Mouse (Mus musculus): ENCODE results near the gene Shc1. TPM values are rescaled to one million over a fixed set of nuclear protein-coding genes. Genes with fewer than 3 reads are reported as not detected.
"Not testable (repeated sequence)": the region's sequence is repeated elsewhere in the genome, so short reads cannot be mapped to it uniquely, and the experiment has no call there.

Shc1 gene
- total and polyA plus RNA-seq, 2 experiments = 37.7 to 56.8 TPM

- H3K36me3 ChIP-seq (ENCODE audit: control insufficient read depth, insufficient read depth, low read length) = peaks cover 16% of the 10 kb centered on the region
- no peak overlapping the region for H3K4me3 ChIP-seq (ENCODE audit: insufficient read depth, low read depth, low read length)
- TF ChIP-seq POLR2A (IDR thresholded peaks at IDR 0.05; ENCODE audit: extremely low read depth, insufficient read depth, low read length) (no peak), CTCF (IDR thresholded peaks at IDR 0.05; ENCODE audit: low read depth, low read length) (no peak)
- no peak for DNase-seq (ENCODE audit: extremely low read depth, low read depth, low spot score)
- no peak overlapping the region for H3K27ac ChIP-seq (replicated peaks; ENCODE audit: insufficient read depth, low read depth, low read length)
- no peak overlapping the region for H3K9ac ChIP-seq (ENCODE audit: low read depth, low read length)
- H3K27me3 ChIP-seq (ENCODE audit: control insufficient read depth, insufficient read depth, low read length) = no peaks in the 10 kb centered on the region
- H3K79me2 ChIP-seq (ENCODE audit: control insufficient read depth, insufficient read depth, low read length) = peaks cover 6% of the 10 kb centered on the region; the same call in 1 of the 2 replicates
- WGBS = 94% methylated on average over 5 of the region's 5 CpGs
- H3K4me1 ChIP-seq (ENCODE audit: control insufficient read depth, insufficient read depth, low read length) = peaks cover 9% of the 10 kb centered on the region
These were observed 6.9 kb downstream of the Shc1 start for GRCm38 (mm10) chr3:89425141-89425525.

DNA sequence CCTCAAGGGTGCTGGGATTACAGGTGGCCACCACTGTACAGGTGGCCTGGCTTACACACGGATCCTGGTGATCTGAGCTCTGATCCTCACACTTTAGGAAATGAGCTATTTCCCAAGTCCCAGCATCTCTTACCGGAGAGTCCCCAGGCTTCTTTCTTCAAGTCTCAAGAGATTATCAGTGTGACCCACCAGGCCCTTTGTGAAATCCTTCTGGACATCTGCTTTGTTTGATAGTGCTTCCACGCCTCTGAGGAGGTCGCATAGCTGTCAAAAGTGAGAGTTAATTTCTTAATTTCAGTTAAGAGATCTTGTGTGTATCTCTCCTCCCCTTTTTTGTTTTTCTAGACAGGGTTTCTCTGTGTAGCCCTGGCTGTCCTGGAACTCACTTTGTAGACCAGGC, 7.6 kb downstream of the Shc1 start:
- TF ChIP-seq CTCF (IDR thresholded peaks at IDR 0.05; ENCODE audit: low read depth, low read length) (no peak), POLR2A (IDR thresholded peaks at IDR 0.05; ENCODE audit: extremely low read depth, insufficient read depth, low read length) (no peak)
- DNase-seq (ENCODE audit: extremely low read depth, low read depth, low spot score) = no peak
- peaks cover 6% of the 10 kb centered on the region for H3K4me1 ChIP-seq (ENCODE audit: control insufficient read depth, insufficient read depth, low read length)
- no peaks in the 10 kb centered on the region for H3K27me3 ChIP-seq (ENCODE audit: control insufficient read depth, insufficient read depth, low read length)
- H3K9ac ChIP-seq (ENCODE audit: low read depth, low read length) = no peak overlapping the region
- no peak overlapping the region for H3K27ac ChIP-seq (replicated peaks; ENCODE audit: insufficient read depth, low read depth, low read length)
- peaks cover 16% of the 10 kb centered on the region for H3K36me3 ChIP-seq (ENCODE audit: control insufficient read depth, insufficient read depth, low read length)
- 94% methylated on average over 4 of the region's 4 CpGs for WGBS
- H3K4me3 ChIP-seq (ENCODE audit: insufficient read depth, low read depth, low read length) = no peak overlapping the region
- peaks cover 10% of the 10 kb centered on the region; the same call in 1 of the 2 replicates for H3K79me2 ChIP-seq (ENCODE audit: control insufficient read depth, insufficient read depth, low read length)

DNA sequence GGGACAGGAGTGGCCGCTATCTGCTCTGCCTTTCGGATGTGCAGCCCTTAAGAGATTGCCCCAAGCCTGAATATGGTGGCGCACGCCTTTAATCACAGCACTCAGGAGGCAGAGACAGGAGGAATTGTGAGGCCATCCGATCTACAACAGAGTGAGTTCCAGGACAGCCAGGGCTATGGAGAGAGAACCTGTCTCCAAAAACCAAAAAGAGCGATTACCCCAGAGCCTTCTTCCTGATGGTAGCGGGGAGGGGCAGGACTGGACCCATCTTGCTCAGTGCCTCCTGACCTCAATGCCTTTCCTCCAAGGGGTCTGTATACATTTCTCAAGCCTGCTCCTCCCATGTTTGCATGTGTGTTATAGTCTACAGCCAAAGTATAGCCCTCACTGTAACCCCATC, 10.8 kb downstream of the Shc1 start:
- H3K27me3 ChIP-seq (ENCODE audit: control insufficient read depth, insufficient read depth, low read length); H3K4me1 ChIP-seq (ENCODE audit: control insufficient read depth, insufficient read depth, low read length); H3K27ac ChIP-seq (replicated peaks; ENCODE audit: insufficient read depth, low read depth, low read length); DNase-seq (ENCODE audit: extremely low read depth, low read depth, low spot score); H3K9ac ChIP-seq (ENCODE audit: low read depth, low read length); H3K79me2 ChIP-seq (ENCODE audit: control insufficient read depth, insufficient read depth, low read length); H3K4me3 ChIP-seq (ENCODE audit: insufficient read depth, low read depth, low read length): not testable (repeated sequence)
- peaks cover 22% of the 10 kb centered on the region for H3K36me3 ChIP-seq (ENCODE audit: control insufficient read depth, insufficient read depth, low read length)
- 93% methylated on average over 7 of the region's 7 CpGs for WGBS

DNA sequence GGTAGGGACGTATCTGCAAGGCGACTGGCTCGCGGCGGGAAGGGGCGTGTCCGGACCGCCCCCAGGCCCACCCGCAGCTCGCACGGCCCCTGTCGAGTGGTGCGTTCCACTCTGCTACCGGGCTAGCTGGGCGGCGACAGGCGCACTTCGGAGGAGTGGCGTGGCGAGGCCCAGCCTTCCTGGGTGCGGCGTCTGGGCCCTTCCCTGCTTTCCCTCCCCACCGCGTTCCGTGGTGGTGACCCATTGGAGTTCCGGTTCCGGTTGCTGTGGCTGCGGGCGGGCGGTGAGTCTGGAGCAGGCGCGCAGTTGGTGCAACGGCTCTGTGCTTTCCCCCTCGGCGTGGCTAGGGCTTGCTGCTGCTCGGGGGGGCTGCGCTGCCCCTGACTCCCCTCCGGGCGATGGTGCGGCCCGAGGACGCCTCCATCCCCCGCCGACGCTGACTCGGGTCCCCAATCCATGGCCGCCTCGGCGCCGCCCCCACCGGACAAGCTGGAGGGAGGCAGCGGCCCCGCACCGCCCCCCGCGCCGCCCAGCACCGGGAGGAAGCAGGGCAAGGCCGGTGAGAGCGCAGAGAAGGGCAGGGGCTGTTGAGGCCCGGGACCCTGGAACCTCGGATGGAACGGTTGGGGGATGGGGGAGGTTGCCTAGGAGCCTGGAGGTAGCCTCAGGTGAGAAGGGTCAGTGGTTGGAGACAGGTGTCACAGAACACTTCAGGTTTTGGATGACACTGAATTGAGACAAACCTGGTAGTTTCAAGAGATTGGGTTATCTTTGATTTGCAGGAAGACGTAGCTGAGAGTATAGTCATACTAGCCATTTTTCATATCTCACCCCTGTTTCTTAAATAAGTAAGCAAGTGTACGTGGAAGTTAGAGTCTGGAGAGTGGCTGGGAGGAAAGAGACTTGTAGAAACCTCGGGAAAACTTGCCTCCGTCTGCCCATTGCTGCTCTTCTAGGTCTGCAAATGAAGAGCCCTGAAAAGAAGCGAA, 12.2 kb downstream of the Shc1 start, which contains the start of gene Pygo2:
Gene Pygo2, plus strand, starts transcription at position 44 of the 989 bp plus-strand sequence.
- Histone ChIP-seq H3K36me3 (ENCODE audit: control insufficient read depth, insufficient read depth, low read length) (peaks cover 15% of the 10 kb centered on the region), H3K4me3 (ENCODE audit: insufficient read depth, low read depth, low read length) (peak within 1 kb of the TSS; percentile 89), H3K4me1 (ENCODE audit: control insufficient read depth, insufficient read depth, low read length) (peaks cover 3% of the 10 kb centered on the region; the same call in 1 of the 2 replicates), H3K79me2 (ENCODE audit: control insufficient read depth, insufficient read depth, low read length) (peaks cover 8% of the 10 kb centered on the region; the same call in 1 of the 2 replicates), H3K9ac (ENCODE audit: low read depth, low read length) (peak within 1 kb of the TSS; percentile 94), H3K27me3 (ENCODE audit: control insufficient read depth, insufficient read depth, low read length) (no peaks in the 10 kb centered on the region), H3K27ac (replicated peaks; ENCODE audit: insufficient read depth, low read depth, low read length) (peak within 1 kb of the TSS; percentile 75)
- DNase-seq (ENCODE audit: extremely low read depth, low read depth, low spot score) = peak; percentile 88
- TF ChIP-seq CTCF (IDR thresholded peaks at IDR 0.05; ENCODE audit: low read depth, low read length) (no peak), POLR2A (IDR thresholded peaks at IDR 0.05; ENCODE audit: extremely low read depth, insufficient read depth, low read length) (peak; percentile 66; the same call in 1 of the 2 replicates)
- WGBS = 2% methylated on average over 66 of the region's 68 CpGs

DNA sequence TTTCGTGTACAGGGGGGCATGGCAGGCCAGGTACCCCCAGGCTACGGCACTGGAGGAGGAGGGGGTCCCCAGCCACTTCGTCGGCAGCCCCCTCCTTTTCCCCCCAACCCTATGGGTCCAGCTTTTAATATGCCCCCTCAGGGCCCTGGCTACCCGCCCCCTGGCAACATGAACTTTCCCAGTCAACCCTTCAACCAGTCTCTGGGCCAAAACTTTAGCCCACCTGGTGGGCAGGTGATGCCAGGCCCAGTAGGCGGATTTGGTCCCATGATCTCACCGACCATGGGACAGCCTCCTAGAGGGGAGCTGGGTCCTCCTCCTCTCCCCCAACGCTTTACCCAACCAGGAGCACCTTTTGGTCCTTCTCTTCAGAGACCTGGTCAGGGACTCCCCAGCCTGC, 14.4 kb downstream of the Shc1 start:
- Histone ChIP-seq H3K27ac (replicated peaks; ENCODE audit: insufficient read depth, low read depth, low read length) (no peak overlapping the region), H3K27me3 (ENCODE audit: control insufficient read depth, insufficient read depth, low read length) (no peaks in the 10 kb centered on the region), H3K4me3 (ENCODE audit: insufficient read depth, low read depth, low read length) (no peak overlapping the region), H3K9ac (ENCODE audit: low read depth, low read length) (no peak overlapping the region), H3K79me2 (ENCODE audit: control insufficient read depth, insufficient read depth, low read length) (peaks cover 8% of the 10 kb centered on the region; the same call in 1 of the 2 replicates), H3K4me1 (ENCODE audit: control insufficient read depth, insufficient read depth, low read length) (peaks cover 5% of the 10 kb centered on the region), H3K36me3 (ENCODE audit: control insufficient read depth, insufficient read depth, low read length) (peaks cover 10% of the 10 kb centered on the region)
- 96% methylated on average over 8 of the region's 8 CpGs for WGBS
- TF ChIP-seq POLR2A (IDR thresholded peaks at IDR 0.05; ENCODE audit: extremely low read depth, insufficient read depth, low read length) (no peak), CTCF (IDR thresholded peaks at IDR 0.05; ENCODE audit: low read depth, low read length) (no peak)
- no peak for DNase-seq (ENCODE audit: extremely low read depth, low read depth, low spot score)

GRCm38 (mm10) chr3:89434532-89434931, 16.3 kb downstream of the Shc1 start:
- peaks cover 6% of the 10 kb centered on the region; the same call in 1 of the 2 replicates for H3K36me3 ChIP-seq (ENCODE audit: control insufficient read depth, insufficient read depth, low read length)
- H3K4me1 ChIP-seq (ENCODE audit: control insufficient read depth, insufficient read depth, low read length) = peaks cover 5% of the 10 kb centered on the region
- H3K27ac ChIP-seq (replicated peaks; ENCODE audit: insufficient read depth, low read depth, low read length) = no peak overlapping the region
- H3K9ac ChIP-seq (ENCODE audit: low read depth, low read length) = no peak overlapping the region
- H3K4me3 ChIP-seq (ENCODE audit: insufficient read depth, low read depth, low read length) = no peak overlapping the region
- H3K27me3 ChIP-seq (ENCODE audit: control insufficient read depth, insufficient read depth, low read length) = no peaks in the 10 kb centered on the region
- no peak for DNase-seq (ENCODE audit: extremely low read depth, low read depth, low spot score)
- 86% methylated on average over 11 of the region's 11 CpGs for WGBS
- H3K79me2 ChIP-seq (ENCODE audit: control insufficient read depth, insufficient read depth, low read length) = peaks cover 8% of the 10 kb centered on the region; the same call in 1 of the 2 replicates
- TF ChIP-seq POLR2A (IDR thresholded peaks at IDR 0.05; ENCODE audit: extremely low read depth, insufficient read depth, low read length) (no peak), CTCF (IDR thresholded peaks at IDR 0.05; ENCODE audit: low read depth, low read length) (no peak)
